Mouse (Mus musculus): Measurements from ENCODE around the gene Vangl1. TPM values are rescaled to one million over a fixed set of nuclear protein-coding genes. Genes with fewer than 3 reads are reported as not detected.
"Not testable (repeated sequence)": the region's sequence is repeated elsewhere in the genome, so short reads cannot be mapped to it uniquely, and the experiment has no call there.

Gene Vangl1
- polyA plus RNA-seq, 1 experiment from 2014 or later = 19.1 TPM

DNA sequence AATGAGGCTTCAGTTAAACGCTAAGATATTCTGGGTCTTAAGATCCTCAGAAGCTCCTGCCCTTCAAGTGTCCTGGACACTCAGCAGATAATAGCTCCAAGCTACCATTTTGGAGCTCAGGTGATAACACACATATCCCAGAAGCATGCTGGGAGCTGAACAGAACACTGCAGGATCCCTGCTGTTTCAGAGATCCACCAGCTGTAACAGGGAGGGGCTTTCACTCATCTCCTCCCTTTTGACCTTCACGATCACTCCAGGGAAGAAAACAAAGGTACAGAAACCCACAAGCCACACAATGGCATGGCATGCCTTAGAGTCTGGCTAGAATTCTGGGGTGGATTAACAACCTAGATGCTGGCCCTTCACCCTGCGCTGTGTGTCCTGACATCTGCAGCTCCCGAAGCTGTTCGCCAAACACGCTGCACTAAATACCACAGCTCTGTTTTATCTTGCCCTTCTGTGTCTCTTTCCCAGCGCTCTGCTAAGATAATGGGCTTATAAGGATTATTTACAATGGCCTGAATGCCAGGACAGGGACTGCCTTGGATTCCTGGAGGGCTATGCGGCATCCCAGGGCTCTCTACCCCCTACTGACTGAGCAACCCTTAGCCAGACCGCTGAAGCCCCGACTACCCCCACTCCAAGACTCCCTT, 36.8 kb downstream of the Vangl1 start:
- Histone ChIP-seq H3K27ac (no peak overlapping the region), H3K4me2 (replicated peaks) (no peak overlapping the region), H3K9me3 (no peaks in the 10 kb centered on the region), H3K4me3 (no peak overlapping the region), H3K9ac (no peak overlapping the region), H3K36me3 (peaks cover 16% of the 10 kb centered on the region), H3K4me1 (peaks cover 24% of the 10 kb centered on the region), H3K27me3 (no peaks in the 10 kb centered on the region)
- no peak for ATAC-seq (ENCODE audit: insufficient number of reproducible peaks, insufficient read depth, low FRiP score, low TSS enrichment)
- WGBS = 14% methylated on average over 10 of the region's 10 CpGs

DNA sequence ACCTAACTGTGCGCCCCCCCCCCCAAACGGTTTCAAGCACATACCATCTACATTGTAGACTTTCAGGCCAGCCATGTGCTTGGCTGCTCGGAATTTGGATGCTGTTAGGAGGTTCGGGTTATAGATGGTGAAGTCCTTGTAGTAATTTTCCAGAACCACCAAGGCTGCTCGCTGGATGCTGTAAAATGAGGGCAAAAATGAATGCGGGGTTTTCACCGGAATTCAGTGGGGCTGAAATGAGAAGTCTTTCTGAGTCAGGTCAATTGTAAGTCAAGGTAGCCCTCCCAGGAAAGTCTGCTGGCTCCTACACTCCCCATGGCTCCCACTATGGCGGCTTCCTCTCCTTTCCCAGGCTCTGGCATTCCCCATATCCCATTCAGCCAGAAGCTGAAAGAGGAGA, 37.7 kb downstream of the Vangl1 start:
- peaks cover 24% of the 10 kb centered on the region for H3K4me1 ChIP-seq
- H3K9ac ChIP-seq = no peak overlapping the region
- 77% methylated on average over 8 of the region's 8 CpGs for WGBS
- peaks cover 17% of the 10 kb centered on the region for H3K36me3 ChIP-seq
- H3K4me2 ChIP-seq (replicated peaks) = no peak overlapping the region
- H3K9me3 ChIP-seq = no peaks in the 10 kb centered on the region
- H3K27me3 ChIP-seq = no peaks in the 10 kb centered on the region
- no peak overlapping the region for H3K4me3 ChIP-seq
- no peak overlapping the region for H3K27ac ChIP-seq
- ATAC-seq (ENCODE audit: insufficient number of reproducible peaks, insufficient read depth, low FRiP score, low TSS enrichment) = no peak

DNA sequence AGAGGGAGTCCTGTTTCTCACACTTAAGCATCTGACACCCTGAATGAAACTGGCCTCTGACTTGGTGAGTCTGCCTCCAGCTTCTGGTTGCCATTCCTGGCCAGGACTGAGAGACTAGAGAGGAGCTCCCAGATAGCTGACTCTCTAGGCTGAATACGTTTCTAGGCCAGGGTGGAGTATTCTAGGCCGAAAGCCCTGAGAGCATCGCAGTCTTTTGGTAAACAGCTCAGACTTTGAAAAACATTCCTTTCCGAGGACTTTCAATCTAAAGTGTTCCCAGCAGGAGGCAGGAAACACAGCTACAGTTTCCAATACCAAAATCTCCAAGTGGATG, 38.2 kb downstream of the Vangl1 start:
- H3K4me3 ChIP-seq = no peak overlapping the region
- no peak overlapping the region for H3K27ac ChIP-seq
- H3K4me1 ChIP-seq = peaks cover 24% of the 10 kb centered on the region
- no peaks in the 10 kb centered on the region for H3K27me3 ChIP-seq
- no peaks in the 10 kb centered on the region for H3K9me3 ChIP-seq
- peaks cover 22% of the 10 kb centered on the region for H3K36me3 ChIP-seq
- no peak for ATAC-seq (ENCODE audit: insufficient number of reproducible peaks, insufficient read depth, low FRiP score, low TSS enrichment)
- H3K9ac ChIP-seq = no peak overlapping the region
- no peak overlapping the region for H3K4me2 ChIP-seq (replicated peaks)
- 75% methylated on average over 4 of the region's 4 CpGs for WGBS

DNA sequence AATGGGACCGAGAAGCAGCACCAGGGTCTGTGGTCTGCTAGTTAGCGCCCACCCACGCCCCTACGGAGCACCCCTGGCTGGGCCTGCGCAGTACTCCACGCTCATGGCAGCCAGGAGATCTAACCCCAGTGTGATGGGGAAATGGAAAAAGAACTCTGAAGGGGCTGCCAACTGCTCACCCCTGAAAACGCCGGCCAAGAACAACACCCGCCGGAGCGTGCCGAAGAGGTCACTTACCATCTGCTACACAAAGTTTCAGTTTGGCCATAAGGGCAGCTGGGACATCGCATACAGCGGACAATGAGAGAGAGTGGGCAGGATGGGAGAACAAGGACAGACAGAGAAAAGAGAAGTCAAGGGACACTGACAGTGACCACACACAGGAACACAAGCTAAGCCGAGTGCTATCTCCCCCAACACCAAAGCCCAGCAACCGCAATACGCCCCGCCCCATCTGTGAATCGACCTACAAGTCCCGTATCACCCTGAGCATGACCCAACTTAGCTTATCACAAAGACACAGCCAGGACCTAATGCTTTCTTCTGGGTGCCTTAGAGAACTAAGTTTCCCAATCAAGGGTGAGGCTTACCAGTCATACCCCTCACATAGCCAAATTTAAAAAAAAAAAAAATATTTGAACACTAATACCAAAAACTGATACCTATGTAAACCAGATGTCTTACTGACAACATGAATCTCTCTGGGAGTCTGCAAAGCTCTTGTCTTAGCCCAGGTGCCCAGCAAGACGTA, 38.8 kb downstream of the Vangl1 start:
- no peak overlapping the region for H3K4me3 ChIP-seq
- peaks cover 28% of the 10 kb centered on the region for H3K36me3 ChIP-seq
- H3K9me3 ChIP-seq = no peaks in the 10 kb centered on the region
- 83% methylated on average over 21 of the region's 21 CpGs for WGBS
- ATAC-seq (ENCODE audit: insufficient number of reproducible peaks, insufficient read depth, low FRiP score, low TSS enrichment) = no peak
- H3K27ac ChIP-seq = no peak overlapping the region
- H3K27me3 ChIP-seq = no peaks in the 10 kb centered on the region
- H3K9ac ChIP-seq = no peak overlapping the region
- no peak overlapping the region for H3K4me2 ChIP-seq (replicated peaks)
- H3K4me1 ChIP-seq = peaks cover 24% of the 10 kb centered on the region

DNA sequence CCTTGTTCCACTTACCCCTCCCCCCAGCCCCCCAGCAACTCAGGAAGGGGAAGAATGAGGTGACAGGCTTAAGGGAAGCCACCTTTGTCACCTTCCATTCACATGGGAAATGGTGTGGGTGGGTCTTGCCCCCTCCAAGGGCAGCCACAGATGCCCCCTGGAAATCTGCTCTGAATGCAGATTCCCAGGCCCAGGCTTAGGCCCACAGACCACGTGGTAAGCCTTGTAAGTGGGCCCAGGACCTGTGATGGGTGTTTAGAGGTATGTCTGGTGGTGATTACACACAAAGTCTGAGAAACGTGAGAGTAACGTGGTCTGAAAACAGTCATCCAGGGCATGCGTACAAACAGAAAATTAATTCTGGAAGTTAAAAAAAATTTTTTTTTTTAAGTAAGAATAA, 39.6 kb downstream of the Vangl1 start:
- ATAC-seq (ENCODE audit: insufficient number of reproducible peaks, insufficient read depth, low FRiP score, low TSS enrichment) = no peak

DNA sequence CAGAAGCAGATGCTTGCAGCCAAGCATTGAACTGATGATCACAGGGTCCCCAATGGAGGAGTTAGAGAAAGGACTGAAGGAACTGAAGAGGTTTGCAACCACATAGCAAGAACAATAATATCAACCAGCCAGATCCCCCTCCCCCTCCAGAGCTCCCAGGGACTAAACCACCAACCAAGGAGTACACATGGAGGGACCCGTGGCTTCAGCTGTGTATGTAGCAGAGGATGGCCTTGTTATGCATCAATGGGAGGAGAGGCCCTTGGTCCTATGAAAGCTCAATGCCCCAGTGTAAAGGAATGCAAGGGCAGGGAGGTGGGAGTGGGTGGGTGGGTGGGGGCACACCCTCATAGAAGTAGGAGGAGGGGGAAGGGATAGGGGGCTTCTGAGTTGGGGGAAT, 40.6 kb downstream of the Vangl1 start:
- H3K9ac ChIP-seq; ATAC-seq (ENCODE audit: insufficient number of reproducible peaks, insufficient read depth, low FRiP score, low TSS enrichment); H3K9me3 ChIP-seq; H3K27me3 ChIP-seq; H3K4me2 ChIP-seq (replicated peaks); H3K27ac ChIP-seq; H3K4me3 ChIP-seq: not testable (repeated sequence)
- H3K36me3 ChIP-seq = peaks cover 29% of the 10 kb centered on the region
- H3K4me1 ChIP-seq = peaks cover 23% of the 10 kb centered on the region; the same call in 1 of the 2 replicates
- 86% methylated on average over 1 of the region's 1 CpGs for WGBS

More for the DNA sequence above, 39.6 kb downstream of the Vangl1 start:
- Histone ChIP-seq H3K9me3 (no peaks in the 10 kb centered on the region), H3K27me3 (no peaks in the 10 kb centered on the region), H3K4me3 (no peak overlapping the region), H3K4me2 (replicated peaks) (no peak overlapping the region), H3K9ac (no peak overlapping the region), H3K36me3 (peaks cover 28% of the 10 kb centered on the region), H3K4me1 (peaks cover 24% of the 10 kb centered on the region), H3K27ac (no peak overlapping the region)
- 52% methylated on average over 4 of the region's 4 CpGs for WGBS

DNA sequence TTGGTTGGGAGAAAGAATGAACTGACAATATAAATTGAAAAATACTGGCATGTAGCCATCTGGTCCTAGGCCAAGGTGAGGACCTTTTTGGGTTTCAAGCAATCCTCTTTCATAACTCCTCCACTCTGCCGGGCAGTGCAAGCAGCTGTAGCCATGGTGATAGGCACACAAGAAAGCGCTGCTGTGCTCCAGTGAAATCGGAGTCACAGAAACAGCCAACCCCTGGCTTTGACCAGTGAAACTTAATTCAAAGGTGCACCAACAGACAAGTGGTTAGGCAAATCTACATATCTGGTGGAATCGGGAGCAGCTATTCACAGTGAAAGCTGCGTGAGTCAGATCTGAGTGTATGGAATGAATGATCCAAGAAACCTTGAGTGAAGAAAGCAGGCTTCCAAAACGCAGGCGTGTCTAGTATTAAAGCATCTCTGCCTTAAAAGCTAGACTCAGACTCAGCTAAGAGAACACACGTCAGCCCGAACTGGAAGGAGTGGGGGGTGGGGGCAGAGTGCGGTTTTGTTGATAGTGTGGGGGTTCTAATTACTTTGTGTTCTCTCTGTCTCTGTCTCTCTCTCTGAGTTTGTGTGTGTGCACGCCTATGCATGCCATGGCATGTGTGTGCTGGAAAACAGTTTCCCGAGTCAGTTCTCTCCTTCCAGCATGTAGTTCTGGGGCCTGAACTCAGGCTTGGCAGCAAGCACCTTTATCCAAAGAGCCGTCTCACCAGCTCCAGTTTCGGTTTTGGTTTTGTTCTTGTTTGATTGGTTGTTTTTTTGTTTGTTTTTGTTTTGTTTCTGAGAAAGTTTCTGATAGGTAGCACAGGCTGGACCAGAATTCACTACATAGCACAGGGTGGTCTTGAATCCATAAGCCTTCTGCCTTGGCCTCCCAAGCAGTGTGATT, 44.8 kb downstream of the Vangl1 start:
- no peaks in the 10 kb centered on the region for H3K9me3 ChIP-seq
- peaks cover 38% of the 10 kb centered on the region for H3K36me3 ChIP-seq
- H3K9ac ChIP-seq = no peak overlapping the region
- H3K4me1 ChIP-seq = peaks cover 14% of the 10 kb centered on the region
- WGBS = 72% methylated on average over 14 of the region's 14 CpGs
- no peak overlapping the region for H3K27ac ChIP-seq
- H3K4me3 ChIP-seq = no peak overlapping the region
- no peak; the same call in 1 of the 2 replicates for ATAC-seq (ENCODE audit: insufficient number of reproducible peaks, insufficient read depth, low FRiP score, low TSS enrichment)
- no peak overlapping the region for H3K4me2 ChIP-seq (replicated peaks)
- no peaks in the 10 kb centered on the region for H3K27me3 ChIP-seq

DNA sequence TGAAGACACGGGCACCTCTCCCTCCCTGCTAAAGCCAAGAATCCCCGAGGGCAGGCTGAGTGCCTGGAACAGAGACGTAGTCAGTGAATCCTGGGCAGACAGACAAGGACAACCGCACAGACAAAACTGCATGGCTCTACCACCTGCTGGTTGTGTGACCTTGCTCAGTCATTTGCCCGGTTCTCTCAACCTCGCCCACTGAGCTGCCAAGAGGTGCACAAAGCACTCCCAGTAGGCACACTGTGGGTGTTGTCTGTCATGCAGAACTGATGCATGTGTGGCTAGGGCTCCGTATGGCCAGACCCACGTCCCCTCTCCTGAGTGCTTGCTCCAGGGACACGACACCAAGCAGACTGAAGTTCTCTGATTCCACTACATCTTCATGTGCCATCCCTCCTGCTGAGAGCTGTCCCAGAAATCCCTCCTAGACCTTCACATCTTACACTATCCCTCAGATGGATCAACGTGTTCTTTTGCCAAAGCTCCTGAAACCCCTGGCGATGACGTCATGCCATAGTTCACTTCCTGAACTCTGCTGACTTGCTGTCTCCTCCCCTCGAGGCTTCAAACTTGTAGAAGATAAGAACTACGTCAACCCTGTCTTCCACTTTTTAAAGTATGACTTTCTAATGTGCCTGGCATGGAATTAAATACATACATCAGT, 45.6 kb downstream of the Vangl1 start:
- Histone ChIP-seq H3K27ac (no peak overlapping the region), H3K27me3 (no peaks in the 10 kb centered on the region), H3K4me2 (replicated peaks) (no peak overlapping the region), H3K9ac (no peak overlapping the region), H3K4me3 (no peak overlapping the region), H3K4me1 (peaks cover 14% of the 10 kb centered on the region), H3K9me3 (no peaks in the 10 kb centered on the region), H3K36me3 (peaks cover 38% of the 10 kb centered on the region)
- WGBS = 82% methylated on average over 14 of the region's 14 CpGs
- no peak for ATAC-seq (ENCODE audit: insufficient number of reproducible peaks, insufficient read depth, low FRiP score, low TSS enrichment)

DNA sequence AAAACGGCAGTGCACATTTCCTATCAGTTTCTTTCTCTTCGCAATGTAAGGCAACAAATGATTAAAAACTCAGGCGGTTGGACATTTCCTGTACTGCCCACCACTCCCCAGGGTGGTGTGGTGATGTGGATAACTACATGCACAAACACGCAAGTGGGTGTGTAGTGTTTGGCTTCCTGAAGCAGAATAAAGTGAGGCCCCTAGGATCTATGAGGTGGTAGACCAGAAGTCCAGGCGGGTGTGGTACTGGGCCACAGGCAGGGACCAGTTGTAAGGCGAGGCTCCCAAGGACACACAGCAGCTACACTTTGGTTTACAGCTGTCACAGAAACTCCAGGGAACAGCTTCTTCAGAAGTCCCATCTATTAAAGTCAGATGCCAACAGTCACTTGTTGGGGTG, 46.8 kb downstream of the Vangl1 start:
- Histone ChIP-seq H3K9ac (no peak overlapping the region), H3K36me3 (peaks cover 28% of the 10 kb centered on the region), H3K9me3 (no peaks in the 10 kb centered on the region), H3K4me2 (replicated peaks) (no peak overlapping the region), H3K27me3 (no peaks in the 10 kb centered on the region), H3K27ac (no peak overlapping the region), H3K4me1 (peaks cover 18% of the 10 kb centered on the region), H3K4me3 (no peak overlapping the region)
- WGBS = 87% methylated on average over 6 of the region's 6 CpGs
- ATAC-seq (ENCODE audit: insufficient number of reproducible peaks, insufficient read depth, low FRiP score, low TSS enrichment) = no peak

DNA sequence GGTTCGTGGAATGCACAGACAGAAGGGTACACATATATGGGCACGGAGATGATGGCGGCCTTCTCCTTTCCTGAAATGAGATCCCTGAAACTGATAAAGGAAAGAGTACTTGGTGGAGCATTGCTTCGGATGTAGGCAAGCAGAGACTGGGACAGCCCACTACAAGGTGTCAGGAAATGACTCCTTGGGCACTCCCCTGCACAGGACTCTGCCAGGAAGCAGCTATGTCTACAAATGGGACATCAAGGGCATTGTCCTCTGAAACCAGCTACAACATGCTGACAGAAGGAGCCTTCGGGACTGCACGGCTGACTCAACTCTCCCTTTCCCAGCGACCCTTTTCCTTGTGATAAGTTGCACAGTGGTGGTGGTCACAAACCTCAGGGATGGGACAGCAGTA, 47.8 kb downstream of the Vangl1 start:
- H3K27ac ChIP-seq = no peak overlapping the region
- ATAC-seq (ENCODE audit: insufficient number of reproducible peaks, insufficient read depth, low FRiP score, low TSS enrichment) = no peak
- H3K27me3 ChIP-seq = no peaks in the 10 kb centered on the region
- H3K9me3 ChIP-seq = no peaks in the 10 kb centered on the region
- no peak overlapping the region for H3K4me3 ChIP-seq
- H3K9ac ChIP-seq = no peak overlapping the region
- WGBS = 88% methylated on average over 7 of the region's 7 CpGs
- H3K36me3 ChIP-seq = peaks cover 26% of the 10 kb centered on the region
- no peak overlapping the region for H3K4me2 ChIP-seq (replicated peaks)
- H3K4me1 ChIP-seq = peaks cover 25% of the 10 kb centered on the region

DNA sequence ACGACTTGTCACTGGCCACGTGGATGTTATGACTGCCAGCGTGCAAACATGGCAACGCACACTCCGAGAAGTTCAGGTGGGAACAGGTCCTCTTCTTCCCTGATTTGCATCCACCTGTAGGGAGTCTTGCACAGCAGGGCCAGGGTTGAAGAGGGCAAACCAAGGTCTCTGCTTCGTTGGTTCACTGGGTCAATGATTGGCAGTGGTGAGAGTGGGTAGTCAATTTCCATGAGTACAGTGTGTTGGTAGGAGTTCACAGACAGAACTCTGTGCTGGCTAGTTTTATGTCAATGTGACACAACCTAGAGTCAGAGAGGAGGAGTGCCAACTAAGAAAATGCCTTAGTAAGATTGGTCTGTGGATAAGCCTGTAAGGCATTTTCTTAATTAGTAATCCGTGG, 50.4 kb downstream of the Vangl1 start:
- Histone ChIP-seq H3K4me3 (no peak overlapping the region), H3K9ac (no peak overlapping the region), H3K4me2 (replicated peaks) (no peak overlapping the region), H3K27ac (no peak overlapping the region), H3K9me3 (no peaks in the 10 kb centered on the region), H3K27me3 (no peaks in the 10 kb centered on the region), H3K36me3 (peaks cover 15% of the 10 kb centered on the region), H3K4me1 (peaks cover 24% of the 10 kb centered on the region)
- no peak for ATAC-seq (ENCODE audit: insufficient number of reproducible peaks, insufficient read depth, low FRiP score, low TSS enrichment)
- WGBS = 84% methylated on average over 7 of the region's 7 CpGs

Data from embryonic facial prominence, embryonic 12.5 days (tissue).